Mouse (Mus musculus): ENCODE measurements around the gene Ssc5d.

The Ssc5d gene

DNA sequence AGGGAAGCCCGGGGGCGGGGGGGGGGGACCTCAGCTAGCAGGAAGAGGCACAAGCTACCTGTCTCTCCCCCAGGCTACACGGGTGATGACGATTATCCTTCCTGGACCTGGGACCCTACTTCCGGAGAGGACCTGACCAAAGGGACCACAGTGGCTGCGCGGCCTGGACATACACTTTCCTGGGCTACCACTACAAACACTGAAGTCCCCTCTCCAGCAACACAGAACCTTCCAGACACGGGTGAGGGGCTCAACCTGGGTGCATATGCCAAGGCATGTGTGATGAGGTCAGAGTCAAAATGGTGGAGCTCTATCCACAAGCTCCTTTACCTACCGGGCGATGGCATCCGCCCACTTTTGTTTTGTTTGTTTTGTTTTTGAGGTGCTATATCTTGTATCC lies 11.8 kb downstream of the Ssc5d start:
- in situ Hi-C loops (cut with MboI; ENCODE audit: low pct_unique_long_range_greater_than_20kb in 1 of 2, low sequenced_read_pairs in 2 of 2, unreplicated experiment in 1 of 2), result no loop called here

DNA sequence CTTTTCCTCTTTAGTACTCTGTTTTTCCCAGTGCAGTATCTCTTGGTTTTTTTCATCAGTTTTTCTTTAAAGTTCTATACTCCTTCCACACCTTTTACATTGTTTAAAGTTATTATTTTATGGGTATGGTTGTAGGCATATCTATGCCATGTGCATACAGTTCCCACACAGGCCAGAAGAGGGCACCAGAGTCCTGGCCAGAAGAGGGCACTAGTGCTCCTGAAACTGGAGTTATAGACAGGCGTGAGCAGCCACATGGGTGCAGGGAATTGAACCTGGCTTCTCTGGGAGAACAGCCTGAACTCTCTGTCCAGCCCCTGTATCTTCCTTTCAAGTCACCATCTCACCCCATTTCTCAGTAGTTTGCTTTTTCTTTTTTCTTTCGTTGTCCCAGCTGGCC lies 12.9 kb downstream of the Ssc5d start:
- in situ Hi-C loops (cut with MboI; ENCODE audit: low pct_unique_long_range_greater_than_20kb in 1 of 2, low sequenced_read_pairs in 2 of 2, unreplicated experiment in 1 of 2), result no loop called here

DNA sequence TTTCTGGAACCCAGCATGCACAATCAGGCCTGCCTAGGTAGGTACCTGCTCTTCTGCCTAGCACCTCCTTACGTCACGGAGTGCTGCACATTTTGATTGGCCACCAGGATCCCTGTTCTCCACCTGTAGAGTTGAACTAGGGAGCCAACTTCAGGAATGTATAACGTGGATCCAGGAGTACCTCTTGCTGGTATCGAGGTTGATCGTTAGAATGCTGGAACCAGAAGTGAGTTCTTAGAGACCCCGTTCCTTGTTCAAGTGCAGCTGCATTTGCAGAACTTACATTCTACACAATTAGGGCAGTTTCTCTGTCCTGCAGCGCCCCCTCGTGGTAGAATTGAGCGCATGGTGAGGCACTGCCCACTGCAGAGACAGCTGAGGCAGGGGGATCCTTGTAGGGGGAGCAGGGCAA lies 14.5 kb downstream of the Ssc5d start:
- in situ Hi-C loops (cut with MboI; ENCODE audit: low pct_unique_long_range_greater_than_20kb in 1 of 2, low sequenced_read_pairs in 2 of 2, unreplicated experiment in 1 of 2), result loop anchor here (5.0 to 10.0 kb wide), 3 partner anchors 37 to 385 kb away; no protein-coding TSS in a partner anchor

DNA sequence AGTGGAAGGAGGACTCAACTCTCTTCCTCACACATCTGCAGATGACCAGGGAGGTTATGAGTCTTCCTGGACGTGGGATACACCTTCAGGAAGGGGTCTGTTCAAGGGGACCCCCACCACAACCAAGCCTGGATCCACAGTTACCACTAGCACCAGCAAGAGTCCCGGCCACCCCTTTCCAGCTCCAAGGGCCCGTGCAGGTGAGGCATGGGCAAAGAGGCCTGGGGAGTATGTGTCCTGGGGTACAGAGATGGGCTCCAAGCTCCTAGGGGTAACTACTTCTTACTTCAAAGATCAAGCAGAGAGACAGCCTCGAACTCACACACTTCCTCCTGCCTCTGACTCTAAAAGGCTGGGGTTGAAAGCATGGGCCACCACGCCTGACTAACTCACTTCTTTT lies 17.1 kb downstream of the Ssc5d start:
- in situ Hi-C loops (cut with MboI; ENCODE audit: low pct_unique_long_range_greater_than_20kb in 1 of 2, low sequenced_read_pairs in 2 of 2, unreplicated experiment in 1 of 2), result loop anchor here (5.0 to 10.0 kb wide), 3 partner anchors 35 to 388 kb away; no protein-coding TSS in a partner anchor

DNA sequence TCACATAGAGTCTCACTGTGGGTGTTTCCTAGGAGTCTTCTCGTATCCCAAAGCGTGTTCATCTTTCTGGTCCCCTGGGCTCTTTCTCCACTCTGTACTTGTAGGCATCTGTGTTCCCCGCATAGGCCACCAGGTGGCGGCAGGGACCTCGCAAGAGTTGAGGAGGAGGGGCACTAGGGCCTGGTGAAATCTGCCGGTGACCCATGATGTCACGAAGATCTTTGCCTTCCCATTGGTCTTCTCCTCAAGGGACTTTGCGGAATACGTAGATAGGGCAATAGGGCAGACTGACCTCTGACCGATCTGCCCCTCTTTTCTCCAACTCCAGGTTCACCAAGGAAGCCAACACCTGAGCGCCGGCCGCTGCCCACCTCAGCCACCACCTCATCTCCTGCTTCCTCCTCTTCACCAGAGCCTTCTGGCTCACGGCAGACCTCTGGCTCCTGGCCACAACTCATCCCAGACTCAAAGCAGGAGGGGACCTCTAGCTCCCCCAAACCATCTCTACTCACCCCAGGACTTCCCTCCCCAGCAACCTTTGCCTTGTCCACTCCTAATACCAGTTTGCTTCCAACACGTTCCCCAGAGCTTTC lies 17.7 kb downstream of the Ssc5d start:
- in situ Hi-C loops (cut with MboI; ENCODE audit: low pct_unique_long_range_greater_than_20kb in 1 of 2, low sequenced_read_pairs in 2 of 2, unreplicated experiment in 1 of 2), result loop anchor here (5.0 to 10.0 kb wide), 3 partner anchors 34 to 389 kb away; no protein-coding TSS in a partner anchor

DNA sequence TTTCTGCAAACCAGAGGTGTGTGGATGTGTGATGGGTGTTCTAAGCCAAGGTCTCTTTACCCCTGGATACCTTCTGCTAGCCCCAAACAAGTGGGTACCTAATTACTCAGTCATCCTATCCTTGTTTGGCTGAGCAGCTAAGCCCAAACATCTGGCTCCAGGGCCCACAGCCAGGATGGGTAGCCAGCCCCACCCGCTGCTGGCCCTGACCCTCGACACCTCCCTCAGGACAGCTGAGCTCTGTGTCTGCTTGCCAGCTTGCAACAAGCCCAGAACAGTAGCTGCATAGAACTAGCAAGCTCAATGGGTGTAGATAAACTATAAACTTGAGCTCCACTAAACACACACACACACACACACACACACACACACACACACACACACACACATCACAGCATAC lies 22.3 kb downstream of the Ssc5d start:
- in situ Hi-C loops (cut with MboI; ENCODE audit: low pct_unique_long_range_greater_than_20kb in 1 of 2, low sequenced_read_pairs in 2 of 2, unreplicated experiment in 1 of 2), result loop anchor here in 1 of 2 experiments (10.0 kb wide), 1 partner anchor 393 kb away; no protein-coding TSS in a partner anchor

DNA sequence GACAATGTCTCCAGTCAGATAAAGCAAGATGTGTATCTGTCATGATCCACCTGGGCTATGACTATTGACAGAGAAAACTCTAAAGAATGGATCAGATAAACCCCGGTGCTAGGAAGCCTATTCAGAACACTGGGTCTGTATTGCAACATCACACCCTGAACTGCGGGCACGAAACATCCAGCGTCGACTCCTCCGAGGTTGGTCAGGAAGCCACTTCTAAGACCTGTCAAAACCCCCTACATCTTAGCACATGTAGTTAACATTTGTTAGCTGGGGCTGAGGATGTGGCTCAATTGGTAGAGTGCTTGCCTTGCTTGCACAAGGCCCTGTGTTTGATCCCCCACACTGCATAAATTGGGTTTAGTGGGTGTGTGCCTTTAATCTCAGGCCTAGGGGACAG lies 22.8 kb downstream of the Ssc5d start:
- in situ Hi-C loops (cut with MboI; ENCODE audit: low pct_unique_long_range_greater_than_20kb in 1 of 2, low sequenced_read_pairs in 2 of 2, unreplicated experiment in 1 of 2), result loop anchor here in 1 of 2 experiments (10.0 kb wide), 1 partner anchor 394 kb away; no protein-coding TSS in a partner anchor

DNA sequence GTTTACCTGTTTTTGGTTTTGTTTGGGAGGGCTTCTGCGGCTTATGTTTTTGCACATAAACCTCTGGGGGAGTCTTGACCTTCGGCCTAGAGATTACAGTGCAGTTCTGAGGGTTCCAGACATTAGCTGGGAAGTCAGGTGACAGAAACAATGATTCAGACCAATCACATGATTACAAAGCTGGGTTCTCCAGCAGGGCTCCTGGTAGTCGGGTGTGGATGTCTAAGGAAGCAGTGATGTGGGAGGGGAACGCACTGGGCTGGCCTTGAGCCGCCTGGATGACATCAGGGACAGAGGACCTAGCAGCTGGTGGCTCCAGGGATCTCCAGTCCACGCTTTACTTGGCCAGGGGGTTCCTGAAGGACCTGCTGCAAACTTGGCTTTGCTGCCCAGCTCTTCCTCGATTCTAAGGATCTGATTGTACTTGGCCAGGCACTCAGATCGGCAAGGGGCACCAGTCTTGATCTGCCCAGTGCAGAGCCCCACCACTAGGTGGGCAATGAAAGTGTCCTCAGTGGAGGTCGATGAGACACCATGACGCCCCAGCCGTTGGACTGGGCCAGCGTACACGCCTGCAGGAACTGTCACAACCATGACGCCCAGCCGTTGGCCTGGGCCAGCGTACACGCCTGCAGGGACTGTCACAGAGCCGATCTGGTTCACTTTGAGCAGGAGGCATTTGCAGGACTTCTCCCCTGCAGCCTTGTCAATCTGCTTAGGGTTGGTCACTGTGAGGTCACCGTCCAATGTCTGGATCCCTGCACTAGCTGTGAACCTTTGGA lies 25.2 kb downstream of the Ssc5d start:
- in situ Hi-C loops (cut with MboI; ENCODE audit: low pct_unique_long_range_greater_than_20kb in 1 of 2, low sequenced_read_pairs in 2 of 2, unreplicated experiment in 1 of 2), result no loop called here

DNA sequence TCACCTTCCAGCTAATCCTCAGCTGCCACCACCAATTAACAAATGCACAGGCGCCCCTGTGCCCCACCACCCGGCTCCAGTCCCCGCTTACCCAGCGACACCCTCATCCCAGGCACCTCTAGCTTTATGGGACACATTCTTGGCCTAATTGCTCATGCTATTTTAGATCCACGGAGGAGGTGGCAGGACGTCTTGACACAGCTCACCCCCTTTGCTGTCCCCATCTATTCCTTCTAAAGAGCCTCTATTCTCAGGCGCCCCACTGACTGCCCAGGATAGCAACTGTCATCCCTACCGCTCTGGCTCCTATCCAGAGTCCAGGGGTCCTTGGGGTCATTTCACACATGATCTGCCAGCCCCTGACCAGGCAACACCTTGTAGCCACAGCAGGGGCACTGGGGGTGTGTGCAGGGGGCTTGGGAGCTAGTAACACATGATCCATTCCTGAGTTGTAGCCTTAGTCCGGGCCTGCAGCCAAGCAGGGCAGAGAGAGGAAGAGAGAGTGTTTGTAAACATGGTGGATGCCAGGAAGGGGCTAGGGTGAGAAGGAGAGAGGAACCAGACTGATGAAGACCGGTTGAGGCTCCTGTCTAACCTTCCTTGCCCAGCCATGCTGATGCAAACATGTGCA lies 28.3 kb downstream of the Ssc5d start:
- in situ Hi-C loops (cut with MboI; ENCODE audit: low pct_unique_long_range_greater_than_20kb in 1 of 2, low sequenced_read_pairs in 2 of 2, unreplicated experiment in 1 of 2), result no loop called here

DNA sequence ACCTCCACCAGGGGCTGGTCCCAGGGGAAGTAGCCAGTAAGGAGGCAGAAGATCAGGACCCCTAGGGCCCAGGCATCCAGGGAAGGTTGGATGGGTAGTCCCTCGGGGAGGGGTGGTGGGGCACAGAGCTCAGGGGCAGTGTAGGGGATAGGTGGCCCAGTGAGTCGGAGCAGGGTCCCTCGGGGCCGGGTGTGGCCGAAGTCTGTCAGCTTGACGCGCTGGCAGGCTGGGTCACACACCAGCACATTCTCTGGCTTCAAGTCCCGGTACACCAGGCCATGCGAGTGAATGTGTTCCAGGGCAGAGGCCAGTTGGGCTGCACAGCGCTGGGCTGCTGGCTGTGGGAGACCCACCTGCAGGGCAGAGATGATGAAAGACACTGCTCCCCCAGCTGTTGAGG lies 31.8 kb downstream of the Ssc5d start:
- in situ Hi-C loops (cut with MboI; ENCODE audit: low pct_unique_long_range_greater_than_20kb in 1 of 2, low sequenced_read_pairs in 2 of 2, unreplicated experiment in 1 of 2), result no loop called here

DNA sequence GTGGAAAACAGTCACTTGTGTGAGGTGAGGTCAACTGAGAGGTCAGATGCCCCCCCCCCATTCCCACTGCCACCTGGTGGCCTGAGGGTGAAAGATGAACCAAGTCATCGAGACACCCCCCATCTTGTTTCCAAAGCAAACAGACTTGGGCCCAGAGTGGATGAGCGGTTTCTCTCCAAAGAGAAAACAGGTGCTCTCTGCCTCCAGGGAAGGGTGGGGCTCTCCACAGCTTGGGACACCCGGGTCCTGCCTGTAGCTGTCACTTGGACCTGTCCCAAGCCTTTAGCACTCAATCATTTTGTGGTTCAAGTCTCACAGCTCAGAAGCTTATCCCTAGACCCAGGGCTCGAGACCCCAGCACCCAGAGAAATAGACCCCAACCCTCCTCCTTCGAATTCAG lies 37.9 kb downstream of the Ssc5d start:
- in situ Hi-C loops (cut with MboI; ENCODE audit: low pct_unique_long_range_greater_than_20kb in 1 of 2, low sequenced_read_pairs in 2 of 2, unreplicated experiment in 1 of 2), result no loop called here

DNA sequence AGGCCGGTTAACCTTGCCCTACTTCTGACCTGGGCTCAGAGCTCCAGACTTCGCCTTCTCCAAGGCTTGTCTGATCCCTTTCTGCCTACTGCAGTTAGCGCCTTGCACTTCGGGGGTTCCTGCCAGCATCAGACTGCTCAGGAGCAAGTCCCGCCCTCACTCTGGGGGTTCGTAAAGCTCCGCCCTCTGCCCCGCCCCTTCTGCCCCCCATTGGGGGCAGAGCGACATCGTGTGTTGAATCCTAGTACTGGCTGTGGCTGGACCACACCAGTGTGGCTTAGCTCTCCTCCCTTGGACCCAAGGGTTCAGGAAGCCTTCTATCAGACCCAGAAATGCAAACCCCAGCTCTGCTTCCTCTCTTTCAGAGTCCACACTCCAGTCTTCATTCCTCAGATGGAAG lies 38.7 kb downstream of the Ssc5d start, which contains the start of gene Sbk2:
Sbk2 (minus strand) TSS at position 135 of the 400 bp plus-strand sequence.
- in situ Hi-C loops (cut with MboI; ENCODE audit: low pct_unique_long_range_greater_than_20kb in 1 of 2, low sequenced_read_pairs in 2 of 2, unreplicated experiment in 1 of 2), result no loop called here

DNA sequence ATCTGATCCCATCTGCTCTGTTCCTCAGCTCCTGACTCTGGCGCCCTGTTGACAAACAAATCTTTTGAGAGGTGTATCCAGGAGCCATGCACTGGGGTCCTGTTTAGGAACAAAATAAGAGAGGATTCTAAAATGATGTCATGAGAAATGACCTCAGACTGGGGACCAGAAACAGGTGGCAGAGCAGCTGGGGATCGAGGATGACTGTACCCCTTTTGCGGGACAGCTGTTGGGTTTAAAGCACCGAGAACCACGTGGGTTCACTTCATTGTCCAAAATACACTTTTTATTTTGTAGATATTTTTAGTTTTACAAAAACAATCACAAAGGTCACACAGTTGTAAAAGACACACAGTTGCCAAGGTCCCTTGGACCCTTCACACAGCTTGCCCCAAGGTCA lies 39.4 kb downstream of the Ssc5d start:
- in situ Hi-C loops (cut with MboI; ENCODE audit: low pct_unique_long_range_greater_than_20kb in 1 of 2, low sequenced_read_pairs in 2 of 2, unreplicated experiment in 1 of 2), result no loop called here

DNA sequence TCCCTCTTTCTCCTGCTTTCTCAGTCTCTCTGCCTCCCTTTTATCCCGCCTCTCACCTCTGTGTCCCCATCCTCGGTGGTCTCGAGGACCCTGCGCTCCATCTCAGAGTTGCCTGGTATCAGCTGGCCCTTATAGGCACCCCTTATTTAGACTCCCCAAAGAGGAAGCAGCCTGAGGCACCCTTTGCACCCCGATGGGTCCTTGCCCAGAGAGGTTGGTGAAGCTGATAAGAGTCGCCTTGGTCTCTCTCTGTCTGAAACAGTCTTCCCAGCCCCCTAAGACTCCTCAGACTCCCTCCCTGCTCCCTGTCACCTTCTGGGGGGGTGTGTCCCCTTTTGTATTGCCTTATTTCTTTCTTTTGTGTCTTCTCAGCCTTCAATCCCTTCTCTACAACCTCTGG lies 45.5 kb downstream of the Ssc5d start, which contains the start of gene Sbk3:
Sbk3 (minus strand) TSS at position 101 of the 400 bp plus-strand sequence.
- in situ Hi-C loops (cut with MboI; ENCODE audit: low pct_unique_long_range_greater_than_20kb in 1 of 2, low sequenced_read_pairs in 2 of 2, unreplicated experiment in 1 of 2), result no loop called here

DNA sequence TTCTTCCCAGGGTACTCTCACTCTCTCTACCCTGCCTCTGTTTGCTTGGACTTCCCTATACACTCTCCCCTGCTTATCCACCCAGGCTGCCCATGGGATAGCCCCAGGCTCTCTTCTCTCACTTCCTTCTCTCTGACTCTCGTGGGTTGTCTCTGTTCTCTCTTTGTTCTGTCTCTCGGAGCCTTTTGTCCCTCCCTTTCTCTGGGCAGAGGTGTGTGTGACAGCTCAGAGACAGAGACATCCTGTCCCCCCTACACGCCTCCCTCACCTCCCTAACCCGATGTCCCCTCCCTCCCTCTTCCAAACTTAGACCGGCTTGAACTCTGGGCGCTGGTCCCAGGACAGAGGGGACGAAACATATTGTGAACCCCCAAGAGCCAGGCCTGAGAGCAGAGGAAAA lies 46.1 kb downstream of the Ssc5d start:
- in situ Hi-C loops (cut with MboI; ENCODE audit: low pct_unique_long_range_greater_than_20kb in 1 of 2, low sequenced_read_pairs in 2 of 2, unreplicated experiment in 1 of 2), result no loop called here

DNA sequence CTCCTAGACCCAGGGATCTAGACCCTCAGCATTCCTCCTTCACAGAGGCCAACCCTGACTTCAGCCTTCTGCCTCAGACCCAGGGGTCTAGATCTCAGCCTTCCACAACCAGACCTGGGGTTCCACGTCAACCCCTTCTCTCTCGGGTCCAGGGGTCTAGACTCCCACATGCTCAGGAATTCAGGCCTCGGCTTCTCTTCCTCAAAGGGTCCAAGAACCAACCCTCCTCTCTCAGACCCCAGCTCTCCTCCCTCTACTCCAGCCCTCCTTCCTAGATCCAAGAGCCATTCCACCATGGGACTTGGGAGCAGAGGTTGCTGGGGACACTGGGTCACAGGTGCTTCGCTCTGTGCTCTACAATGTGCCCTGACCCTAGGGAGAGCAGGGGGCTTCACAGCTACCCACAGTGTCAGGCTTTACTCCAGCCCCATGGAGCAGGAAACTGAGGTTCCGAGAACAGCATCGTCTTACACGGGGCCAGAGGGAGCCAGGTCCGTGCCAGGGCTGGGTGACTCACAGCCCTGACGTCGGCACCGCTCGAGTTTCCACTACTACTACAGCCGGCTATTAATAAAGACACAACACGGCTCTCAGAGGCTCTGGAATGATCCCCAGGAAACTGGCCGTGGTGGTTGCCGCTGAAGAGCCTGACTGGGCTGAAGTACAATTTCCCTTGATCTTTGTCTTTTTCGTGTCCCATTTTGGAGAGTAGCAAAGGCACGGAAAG lies 46.9 kb downstream of the Ssc5d start:
- in situ Hi-C loops (cut with MboI; ENCODE audit: low pct_unique_long_range_greater_than_20kb in 1 of 2, low sequenced_read_pairs in 2 of 2, unreplicated experiment in 1 of 2), result no loop called here

DNA sequence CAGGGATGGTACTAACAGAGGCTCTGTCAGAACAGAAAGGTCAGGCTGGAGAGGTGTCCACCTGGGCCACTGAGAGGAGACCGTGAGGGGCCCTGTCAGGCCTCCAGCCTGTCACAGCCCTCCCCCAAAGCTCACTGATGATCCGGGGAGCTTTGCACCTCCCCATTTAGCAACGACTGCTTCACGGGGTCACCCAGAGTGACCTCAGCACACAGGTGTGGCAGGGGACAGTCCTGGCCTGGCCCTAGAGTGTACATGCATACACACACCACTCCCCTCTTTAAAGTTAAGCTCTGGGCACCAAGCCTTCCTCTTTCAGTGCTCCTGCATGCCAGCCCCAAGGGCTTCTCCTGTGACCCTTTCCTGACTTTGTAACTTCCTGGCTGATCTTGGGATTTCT lies 49.9 kb downstream of the Ssc5d start:
- in situ Hi-C loops (cut with MboI; ENCODE audit: low pct_unique_long_range_greater_than_20kb in 1 of 2, low sequenced_read_pairs in 2 of 2, unreplicated experiment in 1 of 2), result loop anchor here in 1 of 2 experiments (5.0 kb wide), 1 partner anchor 33 kb away; no protein-coding TSS in a partner anchor

DNA sequence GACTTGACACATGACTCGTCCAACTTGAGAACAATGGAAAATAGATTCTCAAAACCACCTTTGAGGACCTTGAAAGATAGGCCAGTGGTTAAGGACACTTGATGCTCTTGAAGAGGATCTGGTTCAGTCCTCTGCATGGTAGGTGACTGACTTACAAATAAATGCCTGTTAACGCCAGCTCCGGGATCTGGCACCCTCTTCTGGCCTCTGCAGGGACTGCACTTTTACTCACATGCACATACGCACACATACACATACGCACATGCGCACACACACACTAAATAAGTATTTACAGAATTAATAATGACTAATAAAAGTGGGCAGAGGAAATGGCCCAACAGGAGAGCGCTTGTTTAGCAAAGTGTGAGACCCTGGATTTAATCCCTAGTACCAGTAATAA lies 51.2 kb downstream of the Ssc5d start:
- in situ Hi-C loops (cut with MboI; ENCODE audit: low pct_unique_long_range_greater_than_20kb in 1 of 2, low sequenced_read_pairs in 2 of 2, unreplicated experiment in 1 of 2), result loop anchor here in 1 of 2 experiments (5.0 kb wide), 1 partner anchor 35 kb away; no protein-coding TSS in a partner anchor
